Mouse (Mus musculus) cerebellum, adult 2 months (tissue): ENCODE results near the gene Hspb8.

Experiments used
- CTCF ChIP-seq: fragments of 200-500 bp; IDR thresholded peaks from 2 replicates; pipeline ENCODE4 v1.5.1; 2011; ENCODE audit warnings: low read depth, mild to moderate bottlenecking, control low read depth, low read length, moderate library complexity, borderline replicate concordance; ENCODE audit not compliant: insufficient read depth
- POLR2A ChIP-seq: fragments of 200-500 bp; IDR thresholded peaks from 2 replicates; pipeline ENCODE4 v1.6.1; 2011; ENCODE audit warnings: low read length, control low read depth, borderline replicate concordance; ENCODE audit not compliant: insufficient read depth

- TF ChIP-seq CTCF (no peak), POLR2A (no peak)
Observed at GRCm38 (mm10) chr5:116438328-116438727, 15.7 kb upstream of the Hspb8 start.
